Mouse (Mus musculus) megakaryocyte, embryonic 14.5 days (primary cell): ENCODE results near the gene Srms.

Experiments used
- FLI1 ChIP-seq: IDR thresholded peaks from 2 replicates; pipeline ENCODE4 v1.6.1; 2012; ENCODE audit warnings: low read length, inconsistent platforms, mixed read lengths
- GATA1 ChIP-seq: IDR thresholded peaks from 3 replicates; pipeline ENCODE4 v1.6.1; 2012; ENCODE audit warnings: mixed read lengths, low read length, inconsistent platforms, borderline replicate concordance

DNA sequence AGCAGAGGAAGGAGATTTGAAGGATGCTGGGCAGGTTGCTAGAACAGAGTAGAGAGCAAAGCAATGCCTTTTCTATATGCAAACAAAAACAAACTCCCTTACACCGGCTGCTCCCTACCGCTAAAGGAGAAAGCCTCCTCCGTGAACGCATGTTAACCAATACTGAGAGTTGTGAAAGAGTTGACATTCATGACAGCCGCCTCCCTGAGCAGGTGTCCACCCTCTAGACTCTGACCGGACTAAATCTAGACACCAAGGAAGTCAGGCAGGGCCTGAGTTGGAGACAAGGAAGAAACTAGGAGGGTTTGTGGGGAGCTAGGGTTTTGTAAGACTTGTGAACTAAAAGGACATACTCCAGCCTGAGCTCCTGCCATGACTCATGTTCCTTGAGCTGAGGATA is 10.1 kb downstream of the Srms start:
- TF ChIP-seq GATA1, result no peak
- TF ChIP-seq FLI1, result no peak
